Mouse (Mus musculus): Measurements from ENCODE around the gene Rbm33.

Gene Rbm33

DNA sequence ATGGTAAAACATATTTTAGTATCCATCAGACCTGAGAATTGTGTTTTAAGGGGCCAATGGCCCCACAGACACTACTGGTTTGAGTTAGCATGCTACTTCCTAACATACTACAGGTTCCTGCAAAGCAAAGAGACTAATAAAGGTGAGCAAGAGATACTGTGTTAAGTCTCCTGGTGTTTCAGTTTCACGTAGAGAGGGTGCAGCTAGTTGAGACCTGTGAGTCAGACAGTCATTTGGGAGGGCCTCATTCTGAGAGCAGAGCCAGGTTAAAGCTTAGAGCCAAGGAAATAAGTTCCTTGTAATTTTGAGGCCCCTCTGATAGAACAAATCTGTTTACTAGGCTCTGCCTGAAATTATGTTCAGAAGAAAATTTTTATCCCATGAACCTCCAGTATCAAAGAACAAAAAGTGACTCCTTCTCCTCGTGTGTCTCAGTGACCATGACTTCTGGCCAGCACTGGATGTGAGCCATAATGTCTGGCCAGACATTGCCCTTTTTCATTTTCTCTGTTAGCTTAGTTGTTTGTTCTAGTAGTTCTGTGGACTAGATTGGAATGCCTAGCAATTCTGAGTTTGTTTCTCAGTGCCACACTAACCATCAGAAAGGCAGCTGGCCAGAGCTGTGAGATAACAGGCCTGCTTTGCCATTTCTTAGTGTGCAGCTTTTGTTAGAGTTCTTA, 95.2 kb downstream of the Rbm33 start:
- DNase-seq (ENCODE audit: low read depth), result no peak

- no peak for DNase-seq (ENCODE audit: low read depth)
Observed at GRCm38 (mm10) chr5:28413533-28413932, 96.6 kb downstream of the Rbm33 start.

- DNase-seq (ENCODE audit: low read depth), result no peak
Observed at GRCm38 (mm10) chr5:28414076-28414475, 97.2 kb downstream of the Rbm33 start.

DNA sequence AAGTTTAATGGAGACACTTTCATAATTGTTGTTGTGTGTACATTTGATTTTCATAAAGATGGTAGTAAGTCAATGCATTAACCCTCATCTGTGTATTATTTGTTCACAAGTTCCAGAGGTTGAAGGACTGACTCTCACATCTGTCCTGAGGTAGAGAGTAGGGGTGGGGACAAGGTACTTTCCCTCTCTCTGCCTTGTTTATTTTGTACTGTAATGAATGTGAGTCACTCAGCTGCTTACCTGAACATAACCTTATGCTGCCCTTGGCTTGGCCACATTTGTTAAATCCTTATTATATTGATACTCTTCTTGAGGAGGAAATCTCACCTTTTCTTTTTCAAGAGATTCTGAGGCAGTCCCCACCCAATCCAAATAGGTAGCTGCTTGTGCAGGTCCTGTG, 99.1 kb downstream of the Rbm33 start:
- no peak for DNase-seq (ENCODE audit: low read depth)

DNA sequence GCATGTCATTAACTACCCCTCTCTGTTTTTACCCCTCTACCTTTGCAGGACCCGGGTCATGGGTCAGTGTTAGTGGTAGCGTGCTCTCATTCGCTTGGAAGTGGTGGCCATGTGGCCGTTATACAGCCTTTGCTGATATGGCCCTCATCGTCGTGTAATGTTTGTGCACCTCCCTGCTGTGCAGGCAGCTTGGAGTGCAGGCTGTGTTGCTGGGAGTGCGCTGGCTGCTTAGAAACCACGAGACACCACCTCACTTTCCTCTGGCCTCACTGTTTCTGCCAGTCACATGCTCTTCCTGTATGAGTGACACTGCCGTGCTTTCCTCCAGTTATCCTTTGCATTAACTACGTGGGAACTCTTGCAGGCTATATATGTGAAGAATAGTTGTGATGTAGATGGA, 101.8 kb downstream of the Rbm33 start:
- DNase-seq (ENCODE audit: low read depth), result no peak

GRCm38 (mm10) chr5:28419640-28420265, 102.8 kb downstream of the Rbm33 start:
- DNase-seq (ENCODE audit: low read depth), result no peak

DNA sequence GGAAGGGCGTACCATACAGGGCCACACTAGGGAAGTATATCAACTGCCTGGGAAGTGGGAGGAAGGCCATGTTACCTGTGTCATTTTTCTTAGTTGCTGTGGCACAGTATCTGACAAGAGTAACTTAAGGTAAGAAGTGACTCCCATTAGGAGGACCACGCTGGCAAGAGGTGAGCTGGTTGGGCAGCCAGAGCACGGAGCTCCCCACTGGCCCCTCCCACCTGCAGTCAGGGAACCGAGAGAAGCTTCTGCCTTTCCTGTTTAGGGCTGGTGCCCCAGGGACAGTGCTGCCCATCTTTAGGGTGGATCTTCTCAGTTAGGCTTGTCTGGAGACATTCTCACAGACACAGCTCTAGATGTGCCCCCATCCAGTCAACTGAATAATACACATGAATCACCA, 106.9 kb downstream of the Rbm33 start:
- no peak for DNase-seq (ENCODE audit: low read depth)

GRCm38 (mm10) chr5:28425926-28426325, 109.0 kb downstream of the Rbm33 start:
- DNase-seq (ENCODE audit: low read depth), result no peak

GRCm38 (mm10) chr5:28450126-28450890, 133.4 kb downstream of the Rbm33 start:
- no peak for DNase-seq (ENCODE audit: low read depth)

- peak; percentile 39 for DNase-seq (ENCODE audit: low read depth)
Observed at GRCm38 (mm10) chr5:28451053-28451638, 134.2 kb downstream of the Rbm33 start.

DNA sequence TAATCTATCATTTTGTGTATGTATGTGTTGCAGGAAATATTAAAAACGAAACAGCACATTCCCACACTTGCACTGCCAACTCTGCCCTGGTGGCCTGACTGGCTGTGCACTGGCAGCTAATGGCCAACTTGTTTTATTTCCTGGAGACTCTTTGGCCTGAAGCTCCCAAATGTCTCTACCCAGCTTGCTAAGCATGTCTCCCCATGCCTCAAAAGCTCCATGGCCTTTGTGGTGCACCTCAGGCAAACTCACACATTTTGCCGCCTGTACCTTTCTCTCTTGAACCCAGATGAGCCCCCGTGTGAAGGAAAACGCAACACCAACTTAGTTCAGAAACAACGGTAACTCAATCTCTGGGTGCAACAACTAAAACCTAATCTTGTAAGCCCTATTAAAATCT, 136.2 kb downstream of the Rbm33 start:
- DNase-seq (ENCODE audit: low read depth), result no peak

DNA sequence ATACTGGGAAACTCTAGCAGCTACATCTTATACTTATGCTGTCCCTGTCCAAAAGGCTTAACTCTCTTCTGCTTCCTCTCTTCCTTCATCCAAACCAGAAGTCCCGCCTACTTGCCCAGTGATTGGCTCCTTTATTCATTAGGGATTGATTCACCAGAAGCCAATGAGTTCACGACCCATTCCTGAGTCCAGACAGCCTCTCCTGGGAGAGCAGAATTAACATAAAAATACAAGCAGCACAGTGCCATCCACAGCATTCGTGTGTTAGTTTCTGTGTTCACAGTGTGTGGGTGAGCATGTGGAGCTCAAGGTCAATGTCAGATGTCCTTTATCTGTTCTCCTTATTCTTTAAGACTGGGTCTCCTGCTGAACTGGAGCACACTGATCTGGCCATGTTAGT, 136.6 kb downstream of the Rbm33 start:
- DNase-seq (ENCODE audit: low read depth), result no peak

- no peak for DNase-seq (ENCODE audit: low read depth)
Observed at GRCm38 (mm10) chr5:28454546-28454945, 137.6 kb downstream of the Rbm33 start.

GRCm38 (mm10) chr5:28455721-28456120, 138.8 kb downstream of the Rbm33 start:
- DNase-seq (ENCODE audit: low read depth), result no peak

- no peak for DNase-seq (ENCODE audit: low read depth)
Observed at GRCm38 (mm10) chr5:28456366-28456765, 139.4 kb downstream of the Rbm33 start.

GRCm38 (mm10) chr5:28457921-28458641, 141.2 kb downstream of the Rbm33 start:
- DNase-seq (ENCODE audit: low read depth), result no peak

- DNase-seq (ENCODE audit: low read depth), result no peak
Observed at GRCm38 (mm10) chr5:28458821-28459240, 141.9 kb downstream of the Rbm33 start.

GRCm38 (mm10) chr5:28459456-28460225, 142.7 kb downstream of the Rbm33 start:
- no peak for DNase-seq (ENCODE audit: low read depth)

DNA sequence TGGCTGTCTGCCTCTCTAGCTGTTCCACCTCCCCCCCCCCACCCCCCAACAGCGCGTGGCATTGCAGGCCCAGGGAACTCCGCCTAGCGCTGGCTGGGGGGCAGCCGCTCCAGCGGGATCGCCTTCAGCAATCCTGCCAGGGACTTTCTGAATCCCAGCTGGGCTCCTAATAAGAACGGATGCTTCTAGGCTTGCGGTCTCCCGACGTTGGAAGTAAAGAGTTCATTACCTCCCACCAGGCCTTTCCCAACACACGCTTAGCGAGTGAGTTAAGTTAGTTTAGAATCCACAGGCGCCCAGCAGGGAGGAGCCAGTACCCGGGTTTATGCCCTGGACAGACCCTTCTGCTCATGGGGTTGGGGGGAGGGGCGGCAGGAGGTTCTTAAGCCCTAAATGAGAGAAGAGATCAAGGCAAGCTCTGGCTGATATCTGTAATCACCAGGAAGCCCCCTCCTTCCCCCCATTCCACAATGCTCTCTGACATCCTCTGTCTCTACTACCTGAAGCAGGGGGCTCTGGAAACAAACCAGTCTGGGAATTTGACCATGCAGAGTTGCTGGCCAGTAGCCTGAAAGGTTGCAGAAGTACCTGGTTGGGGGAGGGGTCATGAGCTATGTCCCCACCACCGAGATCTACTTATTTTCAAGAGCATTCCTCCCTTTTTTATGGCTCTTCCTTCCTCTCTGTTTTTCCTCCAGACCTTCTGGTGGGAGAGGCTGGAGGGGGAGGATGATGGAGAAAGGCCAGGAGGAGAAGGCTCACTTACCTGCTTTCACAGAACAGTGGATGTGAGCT, 143.8 kb downstream of the Rbm33 start:
- no peak for DNase-seq (ENCODE audit: low read depth)

- no peak for DNase-seq (ENCODE audit: low read depth)
Observed at GRCm38 (mm10) chr5:28461376-28461775, 144.5 kb downstream of the Rbm33 start.

Data from c-Kit-positive CD71-positive TER-119-negative erythroid progenitor cells, embryonic 14.5 days (primary cell).